Mouse (Mus musculus) frontal cortex, adult 2 months (tissue): Measurements from ENCODE around the gene Podnl1. TPM values are rescaled to one million over a fixed set of nuclear protein-coding genes. Genes with fewer than 3 reads are reported as not detected.

Experiments used
- polyA plus RNA-seq: library from polyadenylated mRNA; depleted of rRNA; stranded (reverse); fragments of >200 nt; gene quantifications from 2 replicates; pipeline ENCODE4 v1.2.3, GENCODE M21; 2012; rRNA removed

Podnl1 gene
- polyA plus RNA-seq, 1 experiment, result 0.08 TPM

Other genes starting within 250 kb of the Podnl1 start
- 199 and 247 TPM in 2 replicates for gene Adgrl1, start 225.9 kb upstream of the Podnl1 start, polyA plus RNA-seq
- 0.63 and 0.68 TPM in 2 replicates for gene Gm10644, start 170.8 kb upstream of the Podnl1 start, polyA plus RNA-seq
- 1.2 and 1.6 TPM in 2 replicates for gene Asf1b, start 170.5 kb upstream of the Podnl1 start, polyA plus RNA-seq
- 161 and 176 TPM in 2 replicates for gene Prkaca, start 153.0 kb upstream of the Podnl1 start, polyA plus RNA-seq
- 47.4 and 48.4 TPM in 2 replicates for gene Samd1, start 128.3 kb upstream of the Podnl1 start, polyA plus RNA-seq
- gene 1700067K01Rik, start 124.5 kb upstream of the Podnl1 start, polyA plus RNA-seq, result not detected in 2 replicates
- 1.4 and 2.4 TPM in 2 replicates for gene 2210011C24Rik, start 113.8 kb upstream of the Podnl1 start, polyA plus RNA-seq
- 1.9 and 2.2 TPM in 2 replicates for gene Palm3, start 104.5 kb upstream of the Podnl1 start, polyA plus RNA-seq
- gene Il27ra, start 83.4 kb upstream of the Podnl1 start, polyA plus RNA-seq, result 0.40 and 0.42 TPM in 2 replicates
- gene Rln3, start 81.0 kb upstream of the Podnl1 start, polyA plus RNA-seq, result not detected in 2 replicates
- gene Gm10643, start 60.9 kb upstream of the Podnl1 start, polyA plus RNA-seq, result 3.7 and 5.3 TPM in 2 replicates
- gene Rfx1, start 59.2 kb upstream of the Podnl1 start, polyA plus RNA-seq, result 36.6 and 37.9 TPM in 2 replicates
- gene Dcaf15, start 21.2 kb upstream of the Podnl1 start, polyA plus RNA-seq, result 32.9 and 40.8 TPM in 2 replicates
- 38.4 and 40.2 TPM in 2 replicates for gene Cc2d1a, start 21.9 kb downstream of the Podnl1 start, polyA plus RNA-seq
- gene 4930432K21Rik, start 22.0 kb downstream of the Podnl1 start, polyA plus RNA-seq, result 2.6 and 2.9 TPM in 2 replicates
- gene Nanos3, start 59.2 kb downstream of the Podnl1 start, polyA plus RNA-seq, result 2.1 and 2.6 TPM in 2 replicates
- 13.7 TPM in 2 replicates for gene Zswim4, start 111.1 kb downstream of the Podnl1 start, polyA plus RNA-seq
- 216 and 261 TPM in 2 replicates for gene D8Ertd738e, start 123.7 kb downstream of the Podnl1 start, polyA plus RNA-seq
- 26.0 and 30.5 TPM in 2 replicates for gene Mri1, start 131.3 kb downstream of the Podnl1 start, polyA plus RNA-seq
- 34.8 and 35.6 TPM in 2 replicates for gene Ccdc130, start 144.4 kb downstream of the Podnl1 start, polyA plus RNA-seq